Mouse (Mus musculus): Measurements from ENCODE around the gene Mbd6.
"Not testable (repeated sequence)": the region's sequence is repeated elsewhere in the genome, so short reads cannot be mapped to it uniquely, and the experiment has no call there.

DNA sequence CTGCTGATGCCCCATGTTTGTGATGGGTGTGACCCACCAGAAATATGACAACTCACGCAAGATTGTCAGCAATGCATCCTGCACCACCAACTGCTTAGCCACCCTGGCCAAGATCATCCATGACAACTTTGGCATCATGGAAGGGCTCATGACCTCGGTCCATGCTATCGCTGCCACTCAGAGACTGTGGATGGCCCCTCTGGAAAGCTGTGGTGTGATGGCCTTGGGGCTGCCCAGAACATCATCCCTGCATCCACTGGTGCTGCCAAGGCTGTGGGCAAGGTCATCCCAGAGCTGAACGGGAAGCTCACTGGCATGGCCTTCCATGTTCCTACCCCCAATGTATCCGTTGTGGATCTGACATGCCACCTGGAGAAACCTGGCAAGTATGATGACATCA, 24.7 kb upstream of the Mbd6 start:
- not testable (repeated sequence) for TF ChIP-seq POLR2A (IDR thresholded peaks at IDR 0.05; ENCODE audit: insufficient read depth, low read depth, low read length); CTCF (IDR thresholded peaks at IDR 0.05); EP300 (IDR thresholded peaks at IDR 0.05; ENCODE audit: insufficient read depth, low read depth, low read length)

Data from heart, adult 2 months (tissue).